ENCODE assay signal across 8 mouse cellular contexts in genomic region chr5:134494142-134494541, GRCm38 (mm10). TPM values are rescaled to one million over a fixed set of nuclear protein-coding genes. Genes with fewer than 3 reads are reported as not detected.
DNase-seq lines count a peak whose midpoint lies in the region; ATAC-seq and TF ChIP-seq lines count a peak whose summit lies in the region.

No protein-coding gene starts in this region.

- TF ChIP-seq CTCF in C2C12 (IDR thresholded peaks at IDR 0.05; ENCODE audit: control insufficient read depth, insufficient read depth, insufficient read length), result peak; percentile 86
- peak; percentile 98 for TF ChIP-seq CTCF in bone marrow, adult 2 months (IDR thresholded peaks at IDR 0.05; ENCODE audit: control insufficient read depth, insufficient read depth, low read length)

- no peak for ATAC-seq in heart, embryonic 13.5 days (ENCODE audit: extremely low read depth, insufficient number of reproducible peaks, low FRiP score, low TSS enrichment)
- peak; percentile 83 for ATAC-seq in liver, embryonic 12.5 days
- peak; percentile 27; the same call in 1 of the 2 replicates for ATAC-seq in neural tube, embryonic 11.5 days (ENCODE audit: insufficient read depth, low FRiP score, low TSS enrichment)
- peak; percentile 58; the same call in 1 of the 2 replicates for ATAC-seq in stomach, embryonic 16.5 days (ENCODE audit: insufficient read depth, low FRiP score)

- H3ac ChIP-seq in C2C12 (ENCODE audit: control insufficient read depth, insufficient read length, low read depth), result no peak overlapping the region

- H3K9ac ChIP-seq in heart, embryonic 13.5 days, result 0 out of 2 replicates have a peak overlapping the region, but pooled peaks have one; percentile 35
- H3K9ac ChIP-seq in liver, embryonic 12.5 days, result peak overlapping the region; percentile 37; the same call in 1 of the 2 replicates
- H3K9ac ChIP-seq in neural tube, embryonic 11.5 days (ENCODE audit: low read length), result no peak overlapping the region
- no peak overlapping the region for H3K9ac ChIP-seq in stomach, embryonic 16.5 days (ENCODE audit: low read length)

- no peak overlapping the region for H3K4me3 ChIP-seq in C2C12 (ENCODE audit: insufficient read depth, poor library complexity, severe bottlenecking)
- H3K4me3 ChIP-seq in bone marrow, adult 2 months (replicated peaks; ENCODE audit: control insufficient read depth, low read depth, low read length), result no peak overlapping the region
- peak overlapping the region; percentile 23 for H3K4me3 ChIP-seq in erythroblast, embryonic 14.5 days (replicated peaks)
- H3K4me3 ChIP-seq in heart, embryonic 13.5 days, result no peak overlapping the region
- H3K4me3 ChIP-seq in liver, embryonic 12.5 days, result no peak overlapping the region
- H3K4me3 ChIP-seq in neural tube, embryonic 11.5 days (ENCODE audit: low read depth, low read length), result no peak overlapping the region
- no peak overlapping the region for H3K4me3 ChIP-seq in stomach, embryonic 16.5 days (replicated peaks; ENCODE audit: low read length)

- no peaks in the 10 kb centered on the region for H3K79me3 ChIP-seq in C2C12 (ENCODE audit: low read depth)

- WGBS in bone marrow, adult 2 months, result 41% methylated on average over 11 of the region's 11 CpGs
- 46% methylated on average over 11 of the region's 11 CpGs for WGBS in heart, embryonic 13.5 days
- 29% methylated on average over 11 of the region's 11 CpGs for WGBS in liver, embryonic 12.5 days (ENCODE audit: insufficient replicate concordance)
- 58% methylated on average over 11 of the region's 11 CpGs for WGBS in neural tube, embryonic 11.5 days
- 51% methylated on average over 11 of the region's 11 CpGs for WGBS in stomach, embryonic 16.5 days

- H3K27me3 ChIP-seq in C2C12 (ENCODE audit: control insufficient read depth, insufficient read depth, insufficient read length), result no peaks in the 10 kb centered on the region
- H3K27me3 ChIP-seq in erythroblast, embryonic 14.5 days (ENCODE audit: control insufficient read depth), result no peaks in the 10 kb centered on the region
- H3K27me3 ChIP-seq in heart, embryonic 13.5 days (replicated peaks), result no peaks in the 10 kb centered on the region
- H3K27me3 ChIP-seq in liver, embryonic 12.5 days (replicated peaks), result no peaks in the 10 kb centered on the region
- no peaks in the 10 kb centered on the region for H3K27me3 ChIP-seq in neural tube, embryonic 11.5 days (ENCODE audit: control insufficient read depth, insufficient read depth, low read length)
- H3K27me3 ChIP-seq in stomach, embryonic 16.5 days (ENCODE audit: control insufficient read depth, insufficient read depth, low read length), result no peaks in the 10 kb centered on the region

- peaks cover 14% of the 10 kb centered on the region for H3K36me3 ChIP-seq in C2C12 (ENCODE audit: control insufficient read depth, insufficient read depth)
- H3K36me3 ChIP-seq in erythroblast, embryonic 14.5 days (ENCODE audit: control insufficient read depth), result no peaks in the 10 kb centered on the region; the same call in 1 of the 2 replicates
- peaks cover 62% of the 10 kb centered on the region for H3K36me3 ChIP-seq in heart, embryonic 13.5 days
- peaks cover 17% of the 10 kb centered on the region for H3K36me3 ChIP-seq in liver, embryonic 12.5 days
- peaks cover 26% of the 10 kb centered on the region for H3K36me3 ChIP-seq in neural tube, embryonic 11.5 days (ENCODE audit: control insufficient read depth, insufficient read depth, low read length)
- peaks cover 26% of the 10 kb centered on the region for H3K36me3 ChIP-seq in stomach, embryonic 16.5 days (ENCODE audit: control insufficient read depth, insufficient read depth, low read length)

- H3K79me2 ChIP-seq in C2C12 (ENCODE audit: control insufficient read depth, insufficient read depth), result no peaks in the 10 kb centered on the region

- H3K9me3 ChIP-seq in erythroblast, embryonic 14.5 days (ENCODE audit: control insufficient read depth, low read length), result no peaks in the 10 kb centered on the region
- H3K9me3 ChIP-seq in heart, embryonic 13.5 days, result no peaks in the 10 kb centered on the region
- H3K9me3 ChIP-seq in liver, embryonic 12.5 days (replicated peaks), result no peaks in the 10 kb centered on the region
- H3K9me3 ChIP-seq in neural tube, embryonic 11.5 days (ENCODE audit: control insufficient read depth, low read length), result no peaks in the 10 kb centered on the region
- no peaks in the 10 kb centered on the region for H3K9me3 ChIP-seq in stomach, embryonic 16.5 days (replicated peaks; ENCODE audit: control insufficient read depth, low read length)

- TF ChIP-seq POLR2A in bone marrow, adult 2 months (IDR thresholded peaks at IDR 0.05; ENCODE audit: borderline replicate concordance, control insufficient read depth, low read depth, low read length), result no peak

- no peak overlapping the region for H3K27ac ChIP-seq in bone marrow, adult 2 months (ENCODE audit: control insufficient read depth, insufficient read depth, low read depth, low read length, poor library complexity)
- no peak overlapping the region for H3K27ac ChIP-seq in heart, embryonic 13.5 days (replicated peaks)
- H3K27ac ChIP-seq in liver, embryonic 12.5 days, result peak overlapping the region; percentile 33; the same call in 1 of the 2 replicates
- no peak overlapping the region for H3K27ac ChIP-seq in neural tube, embryonic 11.5 days (ENCODE audit: low read depth, low read length)
- no peak overlapping the region for H3K27ac ChIP-seq in stomach, embryonic 16.5 days (ENCODE audit: low read length)

- DNase-seq in kidney, postnatal 10 days, result peak; percentile 95
- peak; percentile 86 for DNase-seq in neural tube, embryonic 11.5 days (ENCODE audit: low spot score)

- H3K4me1 ChIP-seq in bone marrow, adult 2 months (ENCODE audit: control insufficient read depth, insufficient read depth, low read length), result no peaks in the 10 kb centered on the region
- H3K4me1 ChIP-seq in erythroblast, embryonic 14.5 days (ENCODE audit: control insufficient read depth), result peaks cover 26% of the 10 kb centered on the region
- H3K4me1 ChIP-seq in heart, embryonic 13.5 days, result peaks cover 11% of the 10 kb centered on the region
- H3K4me1 ChIP-seq in liver, embryonic 12.5 days, result peaks cover 32% of the 10 kb centered on the region
- H3K4me1 ChIP-seq in neural tube, embryonic 11.5 days (ENCODE audit: control insufficient read depth, insufficient read depth, low read length), result no peaks in the 10 kb centered on the region
- H3K4me1 ChIP-seq in stomach, embryonic 16.5 days (ENCODE audit: control insufficient read depth, insufficient read depth, low read length), result peaks cover 4% of the 10 kb centered on the region; the same call in 1 of the 2 replicates

- H3K4me2 ChIP-seq in heart, embryonic 13.5 days, result no peak overlapping the region
- H3K4me2 ChIP-seq in liver, embryonic 12.5 days, result peak overlapping the region; percentile 44
- H3K4me2 ChIP-seq in neural tube, embryonic 11.5 days (ENCODE audit: low read depth), result no peak overlapping the region
- H3K4me2 ChIP-seq in stomach, embryonic 16.5 days (ENCODE audit: low read depth, low read length), result no peak overlapping the region

TF ChIP-seq in C2C12, 6 proteins besides CTCF, POLR2A, EP300 and RAD21:
- TF ChIP-seq CEBPB (IDR thresholded peaks at IDR 0.05; ENCODE audit: low read depth) (no peak), MYOG (IDR thresholded peaks at IDR 0.05; ENCODE audit: control insufficient read depth, extremely low read depth, insufficient read length) (no peak), FOSL1 (IDR thresholded peaks at IDR 0.05; ENCODE audit: insufficient read depth, low read length, poor library complexity, severe bottlenecking) (no peak), USF1 (IDR thresholded peaks at IDR 0.05; ENCODE audit: low read depth) (no peak), MAX (IDR thresholded peaks at IDR 0.05) (no peak), MYOD1 (IDR thresholded peaks at IDR 0.05; ENCODE audit: control insufficient read depth, insufficient read length, low read depth) (no peak)

RNA-seq across cellular contexts. Expression of gene Gtf2ird1, which starts 37.6 kb away (rescaled TPM):
- 48.6 TPM for polyA plus RNA-seq in C2C12 (2012; fragmentation: generic; extraction: Trizol)
- 11.2 and 13.1 TPM in 2 replicates for polyA plus RNA-seq in bone marrow, adult 2 months (2011; ENCODE audit: insufficient read depth, insufficient read length, low replicate concordance, missing spikeins)
- polyA plus RNA-seq in erythroblast, embryonic 14.5 days (2012), result 2.0 and 3.0 TPM in 2 replicates
- polyA plus RNA-seq in heart, embryonic 13.5 days (2015; fragmentation: Nextera tagmentation; extraction: Ambion mirVana), result 53.4 and 56.5 TPM in 2 replicates
- polyA plus RNA-seq in liver, embryonic 12.5 days (2016; fragmentation: Nextera tagmentation; extraction: Ambion mirVana), result 23.5 and 26.4 TPM in 2 replicates
- 75.6 and 79.9 TPM in 2 replicates for polyA plus RNA-seq in neural tube, embryonic 11.5 days (2014; fragmentation: Nextera tagmentation; extraction: Ambion mirVana)
- polyA plus RNA-seq in stomach, embryonic 16.5 days (2015; fragmentation: Nextera tagmentation; extraction: Ambion mirVana), result 70.5 and 75.0 TPM in 2 replicates

RNA-seq across cellular contexts. Expression of gene Clip2, which starts 58.1 kb away (rescaled TPM):
- 15.7 TPM for polyA plus RNA-seq in C2C12 (2012; fragmentation: generic; extraction: Trizol)
- polyA plus RNA-seq in bone marrow, adult 2 months (2011; ENCODE audit: insufficient read depth, insufficient read length, low replicate concordance, missing spikeins), result 5.6 and 7.9 TPM in 2 replicates
- 0.14 and 0.16 TPM in 2 replicates for polyA plus RNA-seq in erythroblast, embryonic 14.5 days (2012)
- 1.5 and 2.0 TPM in 2 replicates for polyA plus RNA-seq in heart, embryonic 13.5 days (2015; fragmentation: Nextera tagmentation; extraction: Ambion mirVana)
- polyA plus RNA-seq in liver, embryonic 12.5 days (2016; fragmentation: Nextera tagmentation; extraction: Ambion mirVana), result 0.94 and 1.0 TPM in 2 replicates
- 7.6 and 8.1 TPM in 2 replicates for polyA plus RNA-seq in neural tube, embryonic 11.5 days (2014; fragmentation: Nextera tagmentation; extraction: Ambion mirVana)
- 2.9 and 3.5 TPM in 2 replicates for polyA plus RNA-seq in stomach, embryonic 16.5 days (2015; fragmentation: Nextera tagmentation; extraction: Ambion mirVana)

Comparison
In these comparisons a context has a peak if more than half of its experiments do, and no peak if none do; other contexts are left out.
1. H3K9ac ChIP-seq: peak in heart, embryonic 13.5 days (single experiment) and liver, embryonic 12.5 days (single experiment); none in neural tube, embryonic 11.5 days (single experiment) and stomach, embryonic 16.5 days (single experiment).